Mouse (Mus musculus): ENCODE results near the gene Hyal1.
"Not testable (repeated sequence)": the region's sequence is repeated elsewhere in the genome, so short reads cannot be mapped to it uniquely, and the experiment has no call there.

Hyal1 gene

GRCm38 (mm10) chr9:107551117-107551889 lies 25.4 kb upstream of the Hyal1 start, which contains the start of gene Rassf1:
TSS of gene Rassf1 (plus strand) at chr9:107551555.
- no peak for DNase-seq

DNA sequence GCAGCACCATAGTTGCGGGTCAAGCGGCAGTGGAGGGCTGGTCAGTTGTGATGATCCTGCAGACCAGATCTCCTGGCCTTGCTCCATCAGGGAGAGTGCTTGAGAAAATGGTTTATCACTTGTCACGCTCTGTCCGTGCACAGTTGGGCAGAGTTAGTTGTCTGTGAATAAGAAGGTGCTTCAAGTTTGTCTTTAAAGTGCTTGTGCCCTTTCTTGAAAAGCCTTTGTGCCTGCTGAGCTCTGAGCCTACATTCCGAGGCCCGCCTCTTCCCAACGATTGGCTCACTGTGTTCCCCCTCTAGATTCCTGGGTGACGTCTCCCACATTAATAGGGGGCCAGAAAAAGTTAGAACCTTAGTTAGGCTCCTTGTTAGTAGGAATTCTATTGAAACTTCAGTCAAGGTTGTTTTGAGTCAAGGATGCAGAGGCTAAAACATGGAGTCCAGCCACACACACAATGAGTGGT lies 24.8 kb upstream of the Hyal1 start:
- no peak for DNase-seq

DNA sequence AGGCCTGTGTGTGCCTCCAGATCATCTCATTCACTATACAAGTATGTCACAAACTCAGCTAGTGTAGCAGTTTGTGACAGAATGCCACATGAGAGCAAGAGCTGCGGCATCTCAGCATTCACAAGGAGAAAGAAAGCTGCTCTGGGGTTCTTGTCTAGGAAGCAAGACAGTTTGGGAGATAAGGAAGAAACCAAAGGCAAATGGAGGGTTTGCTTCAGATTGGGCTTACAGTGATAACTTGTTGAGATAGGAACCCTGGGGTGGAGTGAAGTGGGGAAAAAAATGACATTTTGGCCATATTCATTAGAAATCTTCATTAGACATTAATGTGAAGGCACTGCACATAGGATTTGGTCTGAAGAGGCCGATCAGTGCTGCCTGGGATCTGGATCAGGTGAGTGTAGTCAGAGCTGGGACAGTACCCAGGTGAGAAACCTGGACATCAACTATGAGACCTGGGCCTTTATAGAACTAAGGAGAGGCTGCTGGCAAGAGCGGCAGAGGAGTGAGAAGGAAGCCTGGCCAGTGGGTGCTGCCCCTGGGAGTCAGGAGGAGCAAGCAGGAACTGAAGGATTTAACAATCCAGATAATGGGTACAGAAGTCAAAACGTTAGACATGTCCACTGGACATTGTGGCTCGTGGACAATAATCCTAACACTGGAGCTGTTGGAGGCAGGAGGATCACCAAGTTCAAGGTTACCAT lies 23.9 kb upstream of the Hyal1 start:
- no peak for DNase-seq

- DNase-seq = peak; percentile 61
Measured at GRCm38 (mm10) chr9:107553541-107554318, 23.0 kb upstream of the Hyal1 start.

DNA sequence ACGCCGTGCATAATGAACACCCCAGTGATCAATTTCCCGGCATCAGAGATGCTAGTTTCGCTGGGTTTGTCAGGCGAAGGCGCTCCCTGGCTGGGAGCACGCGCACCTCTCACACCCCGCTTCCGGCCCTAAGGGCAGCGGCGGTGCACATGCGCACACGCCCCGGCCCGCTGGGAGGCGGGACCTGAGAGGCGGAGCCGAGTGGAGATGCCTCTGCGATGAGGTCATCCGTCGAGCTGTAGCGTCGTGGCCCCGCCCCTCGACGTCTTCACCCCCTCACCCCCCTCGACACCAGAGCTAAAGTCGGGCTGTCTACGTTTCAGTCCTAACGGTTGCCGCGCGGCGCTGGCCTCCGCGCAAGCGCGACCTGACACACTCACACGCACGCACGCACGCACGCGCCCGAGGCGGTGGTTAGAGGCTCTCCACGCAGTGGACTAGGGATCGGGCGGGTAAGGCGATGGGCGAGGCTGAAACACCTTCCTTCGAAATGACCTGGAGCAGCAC lies 22.4 kb upstream of the Hyal1 start:
- DNase-seq = peak; percentile 95

GRCm38 (mm10) chr9:107555031-107555457 lies 21.7 kb upstream of the Hyal1 start:
- no peak for DNase-seq

- no peak for DNase-seq
Measured at GRCm38 (mm10) chr9:107555701-107556100, 21.0 kb upstream of the Hyal1 start.

- DNase-seq = no peak
Measured at GRCm38 (mm10) chr9:107556346-107556745, 20.4 kb upstream of the Hyal1 start.

- DNase-seq = peak; percentile 90
Measured at GRCm38 (mm10) chr9:107563029-107563581, 13.6 kb upstream of the Hyal1 start, which contains the start of gene Tusc2. TSS of gene Tusc2 (plus strand) at chr9:107563255.

DNA sequence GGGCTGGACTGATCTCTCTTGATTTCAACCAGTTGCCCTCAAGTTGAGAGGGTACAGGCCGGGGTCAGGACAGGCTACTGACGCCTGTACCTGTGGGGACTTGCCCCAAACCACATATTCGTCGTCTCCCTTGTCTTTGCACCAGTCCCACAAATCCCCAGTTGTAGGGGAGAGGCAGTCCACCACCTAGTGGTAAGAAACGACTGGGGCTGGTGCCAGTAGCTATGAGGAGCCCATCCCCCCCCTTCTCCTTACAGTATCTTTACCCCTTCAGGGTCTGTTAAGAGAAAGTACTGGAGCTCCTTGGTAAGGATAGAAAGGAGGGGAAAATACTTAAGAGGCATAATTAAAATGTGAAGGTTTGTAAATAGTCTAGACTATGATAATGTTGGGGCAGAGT lies 11.2 kb upstream of the Hyal1 start:
- not testable (repeated sequence) for DNase-seq

GRCm38 (mm10) chr9:107566041-107566709 lies 10.6 kb upstream of the Hyal1 start:
- peak; percentile 72 for DNase-seq

DNA sequence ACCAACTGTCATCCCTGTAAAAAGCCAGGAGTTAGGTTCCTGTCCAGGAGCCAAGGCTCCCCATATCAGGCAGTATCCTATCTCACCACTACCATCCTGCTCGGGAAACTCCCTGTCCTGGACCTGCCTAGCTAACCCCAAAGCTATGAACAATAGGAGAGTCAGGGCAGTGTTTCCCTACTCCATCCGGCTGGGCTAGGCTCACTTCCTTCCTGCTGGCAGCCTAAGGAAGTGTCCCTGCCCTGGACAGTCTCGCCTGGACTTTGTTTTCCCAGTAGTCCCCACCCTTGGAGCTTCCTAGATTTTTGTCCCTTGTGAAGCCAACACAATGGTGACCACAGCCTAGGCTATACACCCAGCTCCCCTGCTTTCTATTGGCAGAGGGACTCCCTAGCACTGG lies 9.9 kb upstream of the Hyal1 start:
- no peak for DNase-seq

DNA sequence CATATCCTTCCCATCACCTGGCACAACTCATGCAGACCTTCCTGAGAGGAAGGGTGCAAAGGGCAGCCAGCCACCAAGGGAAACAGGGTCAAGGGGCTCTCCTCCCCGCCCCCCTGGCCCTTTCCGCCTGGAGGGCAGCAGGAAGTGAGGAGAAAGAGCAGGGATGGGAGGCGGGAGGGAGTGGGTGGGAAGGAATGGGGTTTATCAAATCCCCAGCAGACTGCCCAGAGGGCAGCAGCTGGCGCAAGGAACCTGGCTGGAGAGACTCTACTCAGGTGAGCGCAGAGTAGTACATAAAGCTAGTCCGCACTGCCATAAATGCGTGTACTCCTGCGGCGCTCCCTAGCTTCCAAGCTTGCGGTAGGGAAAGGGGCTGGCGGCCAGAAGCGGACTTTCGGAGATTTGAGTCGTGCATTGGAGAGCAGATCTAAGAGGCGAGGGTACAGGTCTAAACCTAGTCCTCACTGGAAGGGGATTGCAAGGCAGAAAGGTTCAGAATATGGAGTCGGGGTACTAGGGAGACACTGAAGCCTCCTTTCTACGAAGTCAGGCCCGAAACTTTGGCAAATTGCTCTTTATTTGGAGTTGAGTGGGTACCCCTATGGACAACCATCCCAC lies 8.9 kb upstream of the Hyal1 start, which contains the start of gene Hyal2:
TSS of gene Hyal2 (plus strand) at position 244 of the 618 bp plus-strand sequence.
- no peak for DNase-seq

- peak; percentile 77 for DNase-seq
Measured at GRCm38 (mm10) chr9:107568331-107569261, 8.1 kb upstream of the Hyal1 start.

- no peak for DNase-seq
Measured at GRCm38 (mm10) chr9:107569270-107569669, 7.5 kb upstream of the Hyal1 start.

DNA sequence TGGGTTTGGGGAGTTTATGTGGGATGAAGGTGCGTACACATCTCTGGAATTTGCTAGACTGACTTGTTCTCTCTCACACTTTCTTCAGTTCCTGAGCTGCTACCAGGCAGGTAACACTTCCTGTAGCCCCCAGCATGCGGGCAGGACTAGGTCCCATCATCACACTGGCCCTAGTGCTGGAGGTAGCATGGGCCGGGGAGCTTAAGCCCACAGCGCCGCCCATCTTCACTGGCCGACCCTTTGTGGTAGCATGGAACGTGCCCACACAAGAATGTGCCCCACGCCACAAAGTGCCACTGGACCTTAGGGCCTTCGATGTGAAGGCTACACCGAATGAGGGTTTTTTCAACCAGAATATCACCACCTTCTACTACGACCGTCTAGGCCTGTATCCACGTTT lies 6.7 kb upstream of the Hyal1 start:
- no peak for DNase-seq

GRCm38 (mm10) chr9:107570845-107571244 lies 5.9 kb upstream of the Hyal1 start:
- no peak for DNase-seq

DNA sequence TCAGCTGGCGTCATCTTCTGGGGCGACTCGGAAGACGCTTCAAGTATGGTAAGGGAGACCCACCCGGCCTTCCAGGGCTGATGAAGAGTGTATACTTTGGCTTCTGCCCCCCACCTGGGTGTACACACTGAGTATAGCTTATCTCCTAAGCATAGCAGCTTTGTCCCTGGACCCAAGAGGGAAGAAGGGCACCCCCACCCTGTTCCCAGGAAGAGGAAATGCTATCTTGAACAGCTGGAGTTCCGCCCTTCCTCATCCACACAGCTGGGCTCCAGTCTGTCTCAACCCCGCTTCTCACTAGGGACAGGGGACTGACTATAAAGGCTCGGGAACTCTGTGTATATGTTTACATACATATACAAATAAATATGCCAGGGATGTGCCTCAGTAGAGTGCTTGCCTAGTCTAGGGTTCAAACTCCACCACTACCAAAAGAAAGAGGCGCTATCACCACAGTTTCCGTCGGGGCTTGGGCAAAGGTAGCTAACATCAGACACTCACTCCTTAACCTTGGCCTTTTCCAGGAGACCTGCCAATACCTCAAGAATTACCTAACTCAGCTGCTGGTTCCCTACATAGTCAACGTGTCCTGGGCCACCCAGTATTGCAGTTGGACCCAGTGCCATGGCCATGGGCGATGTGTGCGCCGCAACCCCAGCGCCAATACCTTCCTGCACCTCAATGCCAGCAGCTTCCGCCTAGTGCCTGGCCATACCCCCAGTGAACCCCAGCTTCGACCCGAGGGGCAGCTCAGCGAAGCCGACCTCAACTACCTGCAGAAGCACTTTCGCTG lies 5.0 kb upstream of the Hyal1 start:
- no peak for DNase-seq

- no peak for DNase-seq
Measured at GRCm38 (mm10) chr9:107572327-107572662, 4.4 kb upstream of the Hyal1 start.

- not testable (repeated sequence) for DNase-seq
Measured at GRCm38 (mm10) chr9:107573774-107574173, 3.0 kb upstream of the Hyal1 start.
